In genomic region chr3:142219910-142220309, GRCm38 (mm10) we compare ENCODE assay signal across 36 mouse cellular contexts. TPM values are rescaled to one million over a fixed set of nuclear protein-coding genes. Genes with fewer than 3 reads are reported as not detected.
"Had no signal": no experiment of that assay in that cellular context is flagged by ENCODE, and none has a peak within 500 bp of the region (broad histone marks: within the 10 kb centered on the region; RNA-seq: fewer than 3 reads in every experiment).

No protein-coding gene starts in this region.

- H3K36me3 ChIP-seq: limb, embryonic 12.5 days; limb, embryonic 13.5 days; limb, embryonic 15.5 days; liver, embryonic 12.5 days; liver, embryonic 13.5 days; liver, embryonic 15.5 days; lung, embryonic 15.5 days; midbrain, embryonic 10.5 days; midbrain, embryonic 12.5 days; midbrain, embryonic 13.5 days; midbrain, embryonic 15.5 days; neural tube, embryonic 12.5 days had no signal

- H3K27me3 ChIP-seq: liver, embryonic 12.5 days; liver, embryonic 13.5 days; liver, embryonic 15.5 days; lung, embryonic 15.5 days; megakaryocyte, embryonic 14.5 days; midbrain, embryonic 12.5 days; midbrain, embryonic 13.5 days; midbrain, embryonic 15.5 days; neural tube, embryonic 12.5 days had no signal

- DNase-seq: left cerebral cortex, postnatal 4 days; liver; liver, embryonic 13.5 days; liver, postnatal 0 days; lung, adult 18-20 months; lung, adult 2 months; lung, embryonic 14.5 days; lung, postnatal 10 days; lung, postnatal 14 days; lung, postnatal 36 days; lung, postnatal 4 days; midbrain, embryonic 14.5 days had no signal

- H3K4me1 ChIP-seq: liver, embryonic 12.5 days; liver, embryonic 13.5 days; liver, embryonic 15.5 days; lung, embryonic 15.5 days; megakaryocyte, embryonic 14.5 days; midbrain, embryonic 10.5 days; midbrain, embryonic 12.5 days; midbrain, embryonic 13.5 days; midbrain, embryonic 15.5 days; neural tube, embryonic 12.5 days had no signal

- ATAC-seq: liver, embryonic 12.5 days; liver, postnatal 0 days; lung, postnatal 0 days; midbrain, embryonic 13.5 days; midbrain, embryonic 15.5 days; midbrain, embryonic 16.5 days had no signal

- H3K4me2 ChIP-seq: limb, embryonic 12.5 days; limb, embryonic 13.5 days; limb, embryonic 15.5 days; liver, embryonic 11.5 days; liver, embryonic 12.5 days; liver, embryonic 13.5 days; liver, embryonic 15.5 days; lung, embryonic 14.5 days; lung, embryonic 15.5 days; midbrain, embryonic 11.5 days; midbrain, embryonic 12.5 days; midbrain, embryonic 13.5 days; midbrain, embryonic 15.5 days; neural tube, embryonic 12.5 days had no signal

- H3K9ac ChIP-seq: limb, embryonic 12.5 days; limb, embryonic 13.5 days; limb, embryonic 15.5 days; liver, embryonic 12.5 days; liver, embryonic 13.5 days; liver, embryonic 14.5 days; liver, embryonic 15.5 days; liver, postnatal 0 days; lung, embryonic 14.5 days; lung, embryonic 15.5 days; midbrain, embryonic 12.5 days; midbrain, embryonic 13.5 days; midbrain, embryonic 15.5 days; neural tube, embryonic 12.5 days had no signal

- H3K27ac ChIP-seq: limb, embryonic 12.5 days; limb, embryonic 13.5 days; limb, embryonic 15.5 days; liver, embryonic 12.5 days; liver, embryonic 13.5 days; liver, embryonic 14.5 days; liver, embryonic 15.5 days; lung, embryonic 15.5 days; macrophage; midbrain, embryonic 10.5 days; midbrain, embryonic 12.5 days; midbrain, embryonic 13.5 days; midbrain, embryonic 15.5 days; neural tube, embryonic 12.5 days had no signal

- H3K4me3 ChIP-seq: limb, embryonic 12.5 days; limb, embryonic 13.5 days; limb, embryonic 15.5 days; liver, embryonic 12.5 days; liver, embryonic 13.5 days; liver, embryonic 15.5 days; lung, embryonic 15.5 days; megakaryocyte, embryonic 14.5 days; midbrain, embryonic 10.5 days; midbrain, embryonic 12.5 days; midbrain, embryonic 13.5 days; midbrain, embryonic 15.5 days; myocyte; neural tube, embryonic 12.5 days had no signal

- H3K9me3 ChIP-seq: limb, embryonic 12.5 days; limb, embryonic 13.5 days; limb, embryonic 15.5 days; liver, embryonic 12.5 days; liver, embryonic 13.5 days; liver, embryonic 15.5 days; lung, embryonic 15.5 days; midbrain, embryonic 10.5 days; midbrain, embryonic 12.5 days; midbrain, embryonic 13.5 days; midbrain, embryonic 15.5 days; neural tube, embryonic 12.5 days had no signal

RNA-seq across cellular contexts. Expression of gene Bmpr1b, which starts 50.7 kb away (rescaled TPM):
- total RNA-seq: liver, adult 2 months; megakaryocyte progenitor cell, adult 5-6 weeks; megakaryocyte, adult 5-6 weeks; megakaryocyte-erythroid progenitor cell, adult 5-6 weeks; monocyte, adult 5-6 weeks had no signal
- polyA plus RNA-seq: liver, adult 2 months; liver, postnatal 0 days; macrophage had no signal
